Mouse (Mus musculus) gastrocnemius, postnatal 36 days (tissue): ENCODE results near the gene Igsf21. TPM values are rescaled to one million over a fixed set of nuclear protein-coding genes. Genes with fewer than 3 reads are reported as not detected.

ENCODE experiments used
- DNase-seq, 2 experiments: peaks; one replicate each; pipeline ENCODE4 v3.0.0; 2022
- intact Hi-C: fragments of 180-260 bp; cut with DNase I; formaldehyde crosslinking; loops from one replicate; pipeline ENCODE4 v1.15.1; 2025
- total RNA-seq, 2 experiments: library from RNA; stranded (reverse); gene quantifications; 2 replicates each; pipeline ENCODE4 v1.2.3; 2021

Gene Igsf21
- total RNA-seq, 2 experiments from 2014 or later: 0.18 TPM; not detected in 1

DNA sequence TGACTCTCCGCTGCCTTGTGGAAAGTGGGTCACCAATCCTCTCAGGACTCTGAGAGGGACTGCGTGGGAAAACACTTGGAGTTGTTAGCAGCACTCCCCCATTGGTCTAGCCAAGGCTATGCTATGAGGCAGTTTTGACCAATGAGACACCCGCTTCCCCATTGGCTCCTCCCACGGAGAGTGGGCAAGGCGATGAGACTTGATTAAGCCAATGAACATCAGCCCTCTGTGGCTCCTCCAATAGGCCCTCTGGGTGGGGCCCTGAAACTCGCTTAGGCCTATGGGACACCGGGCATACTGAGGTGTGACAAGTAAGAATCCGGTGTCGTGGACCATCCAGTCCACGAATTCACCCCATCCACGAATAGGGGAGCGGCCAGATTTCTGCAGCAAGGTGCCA is 242.4 kb downstream of the Igsf21 start:
- DNase-seq: no peak
- intact Hi-C loops: no loop called here

DNA sequence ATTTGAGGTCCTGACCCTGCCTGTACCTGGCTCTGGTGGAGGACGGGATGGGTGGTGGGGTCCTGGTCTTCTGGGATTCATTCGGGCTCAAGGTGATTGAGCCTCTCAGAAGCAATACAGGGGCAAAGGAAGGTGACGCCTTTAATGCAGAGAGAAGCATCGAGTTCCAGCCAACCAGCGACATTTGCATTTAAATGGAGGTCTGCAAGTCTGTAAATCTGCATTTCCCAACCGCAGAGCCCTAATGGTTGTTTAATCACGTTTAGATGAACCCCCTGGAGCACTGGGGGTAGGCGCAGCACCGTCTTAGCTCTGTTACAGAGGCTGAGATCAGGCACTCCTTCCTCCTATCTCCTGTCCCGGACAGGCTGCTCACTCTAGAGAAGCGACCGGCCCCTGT is 244.5 kb downstream of the Igsf21 start:
- intact Hi-C loops: no loop called here
- DNase-seq: no peak

DNA sequence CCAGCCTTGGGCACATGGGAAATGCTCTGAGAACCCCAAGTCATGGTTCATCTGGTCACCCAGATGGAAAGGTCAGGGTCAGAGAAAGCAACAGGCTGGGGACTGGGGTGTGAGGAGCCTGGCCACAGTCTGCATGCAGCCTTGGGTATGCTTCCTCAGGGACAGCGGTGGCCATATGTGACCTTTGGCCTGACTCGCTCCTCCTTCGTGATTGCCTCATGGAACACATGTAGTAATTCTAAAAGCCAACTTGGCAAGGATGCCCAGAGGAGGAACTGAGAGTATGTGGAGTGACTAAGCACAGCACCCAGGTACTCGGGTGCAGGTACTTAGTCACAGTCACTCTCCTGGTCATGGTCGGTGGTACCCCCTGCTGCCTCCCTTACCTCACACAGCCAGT is 245.7 kb downstream of the Igsf21 start:
- intact Hi-C loops: no loop called here
- DNase-seq: no peak

GRCm38 (mm10) chr4:139999033-139999432 is 247.6 kb downstream of the Igsf21 start:
- DNase-seq: no peak
- intact Hi-C loops: no loop called here

DNA sequence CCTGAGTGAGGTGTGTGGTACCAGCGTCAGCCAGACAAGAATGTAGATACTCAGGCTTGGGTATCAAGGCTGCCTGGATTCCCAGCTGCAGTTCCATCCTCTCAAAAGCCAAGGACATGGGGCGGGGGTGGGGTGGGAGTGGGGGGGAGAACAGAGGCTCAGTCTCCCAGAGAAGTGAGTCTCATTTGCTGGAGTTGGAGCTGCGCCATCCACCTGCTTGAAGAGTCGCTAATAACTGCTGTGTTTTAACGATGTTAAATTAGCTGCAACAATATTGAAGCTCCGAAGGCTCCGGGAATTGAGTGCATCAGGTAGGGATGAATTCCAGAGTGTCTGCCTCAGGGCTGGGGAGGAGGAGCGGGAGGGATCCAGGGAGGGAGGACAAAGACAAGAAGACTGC is 250.9 kb downstream of the Igsf21 start:
- DNase-seq: no peak

GRCm38 (mm10) chr4:139993111-139993755 is 253.4 kb downstream of the Igsf21 start:
- no peak for DNase-seq
- intact Hi-C loops: no loop called here

More for the DNA sequence above, 250.9 kb downstream of the Igsf21 start:
- intact Hi-C loops: no loop called here

GRCm38 (mm10) chr4:139986913-139987312 is 259.7 kb downstream of the Igsf21 start:
- intact Hi-C loops: no loop called here

DNA sequence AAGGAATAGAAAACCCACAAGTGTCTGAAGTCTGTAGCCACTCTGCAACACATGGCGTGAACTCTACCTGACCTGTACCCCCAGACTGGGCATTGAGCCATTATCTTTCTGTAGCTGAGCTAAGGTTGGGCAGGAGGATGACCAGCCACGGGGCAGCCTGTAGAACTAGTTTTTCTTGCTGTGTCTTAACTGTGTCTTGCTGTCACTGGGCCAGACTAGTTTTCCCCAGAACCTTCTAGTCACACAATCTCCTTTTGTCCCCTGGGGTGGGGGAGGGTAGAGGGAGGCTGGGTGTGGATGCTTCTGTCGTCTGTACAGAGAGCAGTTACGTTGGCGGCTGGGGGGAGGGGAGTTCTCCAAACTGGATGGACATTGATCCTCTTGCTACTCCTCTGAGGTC is 267.9 kb downstream of the Igsf21 start:
- no peak for DNase-seq
- intact Hi-C loops: no loop called here

More at GRCm38 (mm10) chr4:139986913-139987312, 259.7 kb downstream of the Igsf21 start:
- no peak for DNase-seq

- DNase-seq: no peak
- intact Hi-C loops: no loop called here
Measured at GRCm38 (mm10) chr4:139977308-139977781, 269.2 kb downstream of the Igsf21 start.
